Mouse (Mus musculus) heart, adult 2 months (tissue): ENCODE results near the gene Map1s. TPM values are rescaled to one million over a fixed set of nuclear protein-coding genes. Genes with fewer than 3 reads are reported as not detected.
A peak's percentile ranks its signal among the peaks of the same experiment; 100 is the strongest.

Source experiments
- DNase-seq, 2 experiments: peaks; one replicate each; pipeline ENCODE4 v3.0.0; 2021
- H3K27ac ChIP-seq: fragments of 200-600 bp; 2 replicates; pipeline ENCODE4 v1.8.1; 2022
- H3K27me3 ChIP-seq: fragments of 200-500 bp; 2 replicates; pipeline ENCODE4 v1.6.1; 2012; ENCODE audit warnings: mild to moderate bottlenecking, low read length, inconsistent platforms, mixed read lengths; ENCODE audit not compliant: control insufficient read depth, insufficient read depth
- H3K36me3 ChIP-seq: fragments of 200-500 bp; 2 replicates; pipeline ENCODE4 v1.6.1; 2012; ENCODE audit warnings: low read length, inconsistent platforms; ENCODE audit not compliant: control insufficient read depth, insufficient read depth
- H3K4me1 ChIP-seq: fragments of 200-500 bp; 2 replicates; pipeline ENCODE4 v1.6.1; 2011; ENCODE audit warnings: low read length; ENCODE audit not compliant: control insufficient read depth, insufficient read depth
- H3K4me3 ChIP-seq: fragments of 200-600 bp; 2 replicates; pipeline ENCODE4 v1.8.1; 2022
- H3K79me2 ChIP-seq: fragments of 200-500 bp; replicated peaks from 2 replicates; pipeline ENCODE4 v1.6.1; 2012; ENCODE audit warnings: mild to moderate bottlenecking, inconsistent platforms, low read length, moderate library complexity, mixed read lengths; ENCODE audit not compliant: control insufficient read depth, insufficient read depth
- H3K9ac ChIP-seq: fragments of 200-500 bp; 2 replicates; pipeline ENCODE4 v1.6.1; 2012; ENCODE audit warnings: low read depth, mild to moderate bottlenecking, control low read depth, inconsistent platforms, low read length, mixed read lengths
- CTCF ChIP-seq: fragments of 200-600 bp; IDR thresholded peaks from 2 replicates; pipeline ENCODE4 v1.8.1; 2022; ENCODE audit warnings: antibody characterized with exemption, mild to moderate bottlenecking, moderate library complexity
- EP300 ChIP-seq: fragments of 200-500 bp; IDR thresholded peaks from 2 replicates; pipeline ENCODE4 v1.6.1; 2011; ENCODE audit warnings: low read depth, low read length, control low read depth; ENCODE audit not compliant: insufficient read depth
- POLR2A ChIP-seq: fragments of 200-500 bp; IDR thresholded peaks from 2 replicates; pipeline ENCODE4 v1.6.1; 2011; ENCODE audit warnings: mild to moderate bottlenecking, low read depth, low read length, control low read depth; ENCODE audit not compliant: insufficient read depth
- WGBS: fragments of 180-500 bp; shearing (Covaris S2); methylation state at CpG from one replicate; pipeline ENCODE4 v1.1.7; 2018; 5-methylcytosine and 5-hydroxymethylcytosine counted together
- intact Hi-C: fragments of 180-260 bp; cut with DNase I; formaldehyde crosslinking; loops from one replicate; pipeline ENCODE4 v1.15.1; 2025
- polyA plus RNA-seq: library from polyadenylated mRNA; depleted of rRNA; stranded (reverse); fragments of >200 nt; gene quantifications from 2 replicates; pipeline ENCODE4 v1.2.3, GENCODE M21; 2012
- total RNA-seq, 2 experiments: library from RNA; stranded (reverse); gene quantifications; 2 replicates each; pipeline ENCODE4 v1.2.3; 2021

Map1s gene
- total and polyA plus RNA-seq, 3 experiments: 17.8 to 21.3 (median 20.2) TPM

DNA sequence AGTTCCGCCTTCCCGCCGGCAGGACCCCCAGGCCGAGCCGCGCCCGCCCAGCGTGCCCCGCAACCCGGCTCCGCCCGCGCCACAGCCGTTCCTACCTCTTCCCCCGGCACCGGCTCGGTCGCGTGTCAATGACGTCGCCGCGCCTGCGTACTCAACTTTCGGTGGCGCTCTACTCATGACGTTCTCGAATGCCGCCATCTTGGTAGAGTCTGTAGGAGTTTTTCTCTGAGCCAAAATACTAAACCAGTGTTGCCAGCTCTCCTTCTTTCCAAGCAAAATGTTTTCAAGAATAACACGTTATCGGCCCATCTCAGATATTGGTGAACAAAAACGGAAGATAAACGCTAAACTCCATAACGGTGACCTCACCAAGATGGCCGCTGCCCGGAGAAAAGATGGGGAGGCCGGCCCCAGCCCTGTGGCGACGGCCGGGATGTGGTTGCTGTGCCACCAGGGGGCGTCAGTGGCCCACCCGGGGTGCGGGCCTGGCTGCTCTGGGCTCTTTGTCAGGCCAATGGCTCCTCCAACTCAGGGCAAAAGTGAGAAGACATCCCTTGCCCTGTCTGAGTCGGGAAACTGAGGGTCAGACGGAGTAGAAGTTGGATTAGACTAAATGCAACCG is 32.3 kb upstream of the Map1s start, which contains the start of gene Ccdc124:
Ccdc124 (minus strand) TSS at position 572 of the 622 bp plus-strand sequence.
- under 1% methylated on average over 46 of the region's 46 CpGs for WGBS
- DNase-seq: peak; percentile 95 to 97
- H3K27ac ChIP-seq: peak within 1 kb of the TSS; percentile 95
- H3K27me3 ChIP-seq: no peaks in the 10 kb centered on the region
- 0 out of 2 replicates have a peak, but pooled peaks have one; percentile 47 for TF ChIP-seq EP300
- TF ChIP-seq CTCF: no peak; the same call in 1 of the 2 replicates
- peak; percentile 63 for TF ChIP-seq POLR2A
- peaks cover 4% of the 10 kb centered on the region for H3K4me1 ChIP-seq
- no peaks in the 10 kb centered on the region for H3K79me2 ChIP-seq
- H3K4me3 ChIP-seq: peak within 1 kb of the TSS; percentile 97
- H3K9ac ChIP-seq: peak within 1 kb of the TSS; percentile 75
- no peaks in the 10 kb centered on the region for H3K36me3 ChIP-seq
- intact Hi-C loops: loop anchor here (1.0 kb wide), 2 partner anchors 20 to 24 kb away; partner anchors contain the start of gene Rpl18a

DNA sequence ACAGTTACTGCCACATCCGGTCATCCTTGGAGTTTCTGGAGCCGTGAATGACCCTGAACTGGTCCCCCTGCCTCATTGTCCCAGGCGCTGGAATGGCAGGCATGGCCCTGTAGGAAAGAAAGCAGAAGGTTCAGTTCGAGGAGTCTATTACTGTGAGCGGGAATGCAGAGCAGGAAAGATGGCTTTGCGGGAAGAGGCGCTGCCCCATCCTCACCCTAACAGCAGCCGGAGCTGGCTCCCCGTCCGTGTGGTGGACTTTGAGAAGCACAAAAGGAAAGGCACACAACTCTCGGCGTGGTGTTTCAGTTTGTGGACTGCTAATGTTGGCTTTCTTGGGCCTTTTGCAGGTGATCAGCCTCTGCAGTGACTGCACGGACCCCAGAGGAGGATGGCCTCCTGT is 31.3 kb upstream of the Map1s start:
- TF ChIP-seq CTCF: no peak
- TF ChIP-seq EP300: no peak
- no peak for TF ChIP-seq POLR2A
- H3K79me2 ChIP-seq: no peaks in the 10 kb centered on the region
- WGBS: 89% methylated on average over 13 of the region's 13 CpGs
- H3K36me3 ChIP-seq: no peaks in the 10 kb centered on the region
- H3K4me3 ChIP-seq: no peak overlapping the region
- H3K9ac ChIP-seq: no peak overlapping the region
- no peak overlapping the region for H3K27ac ChIP-seq
- intact Hi-C loops: no loop called here
- no peak for DNase-seq
- no peaks in the 10 kb centered on the region for H3K27me3 ChIP-seq
- peaks cover 3% of the 10 kb centered on the region for H3K4me1 ChIP-seq

DNA sequence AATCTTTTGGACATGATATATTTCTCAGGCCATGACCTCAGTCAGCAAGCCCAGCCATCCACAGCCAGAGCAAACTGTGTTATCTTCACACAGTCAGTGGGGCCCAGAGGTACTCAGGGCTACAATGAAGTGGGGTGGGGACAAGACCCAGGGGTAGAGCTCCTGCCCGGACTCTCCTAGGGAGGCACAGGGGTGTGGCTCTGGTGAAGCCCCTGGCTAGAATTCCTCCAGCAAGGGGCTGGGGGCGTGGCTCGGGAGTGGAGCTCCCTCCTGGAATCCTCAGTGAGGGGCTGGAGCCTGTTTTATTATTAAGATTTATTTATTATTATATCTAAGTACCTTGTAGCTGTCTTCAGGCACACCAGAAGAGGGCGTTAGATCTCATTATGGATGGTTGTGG is 29.4 kb upstream of the Map1s start:
- Histone ChIP-seq H3K27ac (no peak overlapping the region), H3K27me3 (no peaks in the 10 kb centered on the region), H3K36me3 (no peaks in the 10 kb centered on the region), H3K9ac (no peak overlapping the region), H3K4me1 (peaks cover 7% of the 10 kb centered on the region), H3K4me3 (no peak overlapping the region), H3K79me2 (no peaks in the 10 kb centered on the region)
- TF ChIP-seq POLR2A (no peak), EP300 (no peak), CTCF (no peak)
- DNase-seq: no peak
- intact Hi-C loops: no loop called here
- WGBS: 55% methylated on average over 4 of the region's 4 CpGs

- TF ChIP-seq EP300 (no peak), CTCF (no peak), POLR2A (no peak)
- 29% methylated on average over 2 of the region's 2 CpGs for WGBS
- Histone ChIP-seq H3K79me2 (no peaks in the 10 kb centered on the region), H3K4me3 (no peak overlapping the region), H3K36me3 (no peaks in the 10 kb centered on the region), H3K9ac (no peak overlapping the region), H3K4me1 (peaks cover 6% of the 10 kb centered on the region), H3K27ac (no peak overlapping the region), H3K27me3 (no peaks in the 10 kb centered on the region)
- DNase-seq: no peak
- intact Hi-C loops: no loop called here
Measured at GRCm38 (mm10) chr8:70878178-70878577, 27.6 kb upstream of the Map1s start.

DNA sequence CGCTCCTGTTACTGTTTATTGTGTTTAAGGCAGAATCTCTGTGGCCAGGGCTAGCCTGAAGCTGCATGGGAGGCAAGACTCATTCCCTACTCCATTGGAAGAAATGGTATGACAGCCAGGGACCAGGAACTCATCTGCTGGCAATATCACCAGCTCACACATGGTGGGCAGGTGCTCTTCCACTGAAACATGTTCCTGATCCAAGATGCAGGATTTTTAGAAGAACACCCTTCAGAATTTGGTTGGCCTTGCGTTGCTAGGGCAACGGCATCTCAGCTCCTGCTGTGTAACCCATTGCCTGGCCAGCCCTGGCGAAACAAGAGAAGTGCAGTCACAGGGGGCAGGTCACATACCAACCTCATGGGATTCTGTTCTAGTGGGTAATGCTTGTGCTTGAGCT is 26.2 kb upstream of the Map1s start:
- Histone ChIP-seq H3K4me1 (peaks cover 4% of the 10 kb centered on the region), H3K36me3 (no peaks in the 10 kb centered on the region), H3K27me3 (no peaks in the 10 kb centered on the region), H3K9ac (no peak overlapping the region), H3K79me2 (no peaks in the 10 kb centered on the region), H3K27ac (no peak overlapping the region), H3K4me3 (no peak overlapping the region)
- WGBS: 75% methylated on average over 4 of the region's 4 CpGs
- TF ChIP-seq POLR2A (no peak), EP300 (no peak), CTCF (no peak)
- intact Hi-C loops: no loop called here
- no peak for DNase-seq

DNA sequence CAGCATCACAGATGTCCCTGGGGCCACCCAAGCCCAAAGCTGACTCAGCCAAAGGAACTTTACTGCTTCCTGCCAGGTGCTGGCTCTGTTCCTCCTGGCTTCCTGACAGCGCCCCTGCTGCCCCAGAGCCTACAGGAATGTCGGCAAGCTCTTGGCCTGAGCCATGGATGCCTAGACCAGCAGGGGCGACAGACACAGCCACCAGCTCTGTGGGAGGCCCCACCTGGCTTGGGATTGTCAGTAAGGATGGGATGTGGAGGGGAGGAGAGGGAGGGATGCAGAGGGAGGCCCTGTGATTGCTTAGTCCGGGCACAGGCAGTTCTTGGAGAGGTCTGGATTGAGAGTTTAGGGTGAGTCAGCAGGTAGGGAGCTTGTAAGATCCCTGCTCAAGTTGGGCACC is 25.6 kb upstream of the Map1s start:
- intact Hi-C loops: no loop called here
- WGBS: 2% methylated on average over 4 of the region's 4 CpGs
- TF ChIP-seq EP300: no peak
- TF ChIP-seq POLR2A: no peak
- peak; percentile 23 for TF ChIP-seq CTCF
- no peaks in the 10 kb centered on the region for H3K36me3 ChIP-seq
- no peaks in the 10 kb centered on the region for H3K79me2 ChIP-seq
- peak; percentile 72 for DNase-seq
- H3K4me1 ChIP-seq: peaks cover 4% of the 10 kb centered on the region
- H3K27ac ChIP-seq: peak overlapping the region; percentile 73
- peak overlapping the region; percentile 34; the same call in 1 of the 2 replicates for H3K4me3 ChIP-seq
- no peaks in the 10 kb centered on the region for H3K27me3 ChIP-seq
- H3K9ac ChIP-seq: peak overlapping the region; percentile 46
